10 mouse cellular contexts compared by ENCODE assay signal in the genomic region with DNA sequence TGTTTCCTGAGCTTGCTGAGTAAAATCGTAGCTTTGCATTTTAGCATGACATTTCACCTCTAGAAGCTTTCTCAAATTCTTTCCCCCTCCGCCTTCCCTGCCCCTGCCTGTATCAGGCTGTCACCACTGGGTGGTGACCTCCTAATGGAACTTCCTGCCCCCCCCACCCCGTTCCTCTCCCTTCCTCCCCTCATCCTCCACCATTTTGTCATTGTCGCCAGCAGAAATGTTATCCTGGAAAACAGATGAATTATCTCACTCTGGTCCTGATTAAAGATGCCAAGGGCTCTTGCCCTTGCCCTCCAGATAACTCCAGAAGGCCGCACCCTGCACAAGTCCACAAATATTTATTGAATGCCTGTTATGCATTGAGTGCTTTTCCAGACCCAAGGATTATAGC. TPM values are rescaled to one million over a fixed set of nuclear protein-coding genes. Genes with fewer than 3 reads are reported as not detected.
A peak's percentile ranks its signal among the peaks of the same experiment; 100 is the strongest.
DNase-seq lines count a peak whose midpoint lies in the region; ATAC-seq lines count a peak whose summit lies in the region.
"Had no signal": no experiment of that assay in that cellular context is flagged by ENCODE, and none has a peak within 500 bp of the region (broad histone marks: within the 10 kb centered on the region; RNA-seq: fewer than 3 reads in every experiment).

No protein-coding gene starts in this region.

- H3K9me3 ChIP-seq in embryonic facial prominence, embryonic 11.5 days (replicated peaks; ENCODE audit: control insufficient read depth, low read length) = no peaks in the 10 kb centered on the region
- no peaks in the 10 kb centered on the region for H3K9me3 ChIP-seq in embryonic facial prominence, embryonic 14.5 days (ENCODE audit: control insufficient read depth, low read length)

- WGBS in embryonic facial prominence, embryonic 11.5 days = 26% methylated on average over 5 of the region's 5 CpGs
- 30% methylated on average over 5 of the region's 5 CpGs for WGBS in embryonic facial prominence, embryonic 14.5 days

- no peaks in the 10 kb centered on the region for H3K36me3 ChIP-seq in embryonic facial prominence, embryonic 11.5 days (replicated peaks; ENCODE audit: control insufficient read depth, insufficient read depth, low read depth, low read length)
- 0 out of 2 replicates have a peak, but pooled peaks cover 11% of the 10 kb centered on the region for H3K36me3 ChIP-seq in embryonic facial prominence, embryonic 14.5 days (ENCODE audit: control insufficient read depth, insufficient read depth, low read length)

- H3K27ac ChIP-seq in embryonic facial prominence, embryonic 11.5 days (replicated peaks; ENCODE audit: low read depth, low read length) = peak overlapping the region; percentile 57
- peak overlapping the region; percentile 56 for H3K27ac ChIP-seq in embryonic facial prominence, embryonic 14.5 days (replicated peaks; ENCODE audit: low read depth, low read length)

- H3K4me3 ChIP-seq in embryonic facial prominence, embryonic 11.5 days (ENCODE audit: low read depth, low read length) = no peak overlapping the region
- no peak overlapping the region for H3K4me3 ChIP-seq in embryonic facial prominence, embryonic 14.5 days (ENCODE audit: low read depth, low read length)
- H3K4me3 ChIP-seq: erythroblast, embryonic 14.5 days; myocyte had no signal

- peaks cover 14% of the 10 kb centered on the region; the same call in 1 of the 2 replicates for H3K4me1 ChIP-seq in embryonic facial prominence, embryonic 11.5 days (ENCODE audit: control insufficient read depth, insufficient read depth, low read length)
- H3K4me1 ChIP-seq in embryonic facial prominence, embryonic 14.5 days (ENCODE audit: control insufficient read depth, insufficient read depth, low read length) = peaks cover 41% of the 10 kb centered on the region

- H3K27me3 ChIP-seq in embryonic facial prominence, embryonic 11.5 days (ENCODE audit: control insufficient read depth, insufficient read depth, low read length) = no peaks in the 10 kb centered on the region
- no peaks in the 10 kb centered on the region for H3K27me3 ChIP-seq in embryonic facial prominence, embryonic 14.5 days (replicated peaks; ENCODE audit: control insufficient read depth, insufficient read depth, low read length)

- no peak for ATAC-seq in embryonic facial prominence, embryonic 11.5 days (replicated peaks; ENCODE audit: insufficient number of reproducible peaks, low FRiP score, low TSS enrichment, low read depth)
- no peak for ATAC-seq in embryonic facial prominence, embryonic 14.5 days (ENCODE audit: low read depth)

- H3K9ac ChIP-seq in embryonic facial prominence, embryonic 11.5 days (replicated peaks; ENCODE audit: low read length) = no peak overlapping the region
- H3K9ac ChIP-seq in embryonic facial prominence, embryonic 14.5 days (ENCODE audit: low read depth, low read length) = no peak overlapping the region

- DNase-seq in embryonic facial prominence, embryonic 11.5 days (ENCODE audit: low spot score) = peak; percentile 43
- DNase-seq in embryonic facial prominence, embryonic 14.5 days (ENCODE audit: low spot score) = no peak
- peak; percentile 49 to 72 for DNase-seq in kidney, postnatal 4 days
- DNase-seq in lung, postnatal 4 days = peak; percentile 44 to 49
- no peak for DNase-seq in right cerebral cortex, adult 2 months (ENCODE audit: low spot score in 2 of 2)
- no peak for DNase-seq in cerebellum, adult 11-12 months
- DNase-seq in ovary, postnatal 36 days (ENCODE audit: low spot score) = no peak
- DNase-seq: thymus, postnatal 14 days had no signal

- no peak overlapping the region for H3K4me2 ChIP-seq in embryonic facial prominence, embryonic 11.5 days (ENCODE audit: low read depth, low read length)
- H3K4me2 ChIP-seq in embryonic facial prominence, embryonic 14.5 days (ENCODE audit: low read depth, low read length) = no peak overlapping the region; the same call in 1 of the 2 replicates

RNA-seq across cellular contexts. Expression of gene Traf3ip2, which starts 57.0 kb away (rescaled TPM):
- 12.5 and 15.9 TPM in 2 replicates for polyA plus RNA-seq in embryonic facial prominence, embryonic 11.5 days (2014; fragmentation: Nextera tagmentation; extraction: Ambion mirVana)
- polyA plus RNA-seq in embryonic facial prominence, embryonic 14.5 days (2014; fragmentation: Nextera tagmentation; extraction: Ambion mirVana) = 12.5 and 12.9 TPM in 2 replicates

Comparison
In these comparisons a context has a peak if more than half of its experiments do, and no peak if none do; other contexts are left out.
1. DNase-seq: peak in embryonic facial prominence, embryonic 11.5 days (single experiment), kidney, postnatal 4 days (2 of 2) and lung, postnatal 4 days (2 of 2); none in embryonic facial prominence, embryonic 14.5 days (single experiment), right cerebral cortex, adult 2 months (0 of 2), cerebellum, adult 11-12 months (single experiment) and ovary, postnatal 36 days (single experiment).